ENCODE assay signal across 8 mouse cellular contexts in genomic region chr9:77806842-77807668, GRCm38 (mm10). TPM values are rescaled to one million over a fixed set of nuclear protein-coding genes. Genes with fewer than 3 reads are reported as not detected.
A peak's percentile ranks its signal among the peaks of the same experiment; 100 is the strongest.
DNase-seq lines count a peak whose midpoint lies in the region; ATAC-seq and TF ChIP-seq lines count a peak whose summit lies in the region.

No protein-coding gene starts in this region.

- intact Hi-C loops in heart, postnatal 36 days (cut with DNase I): loop anchor here (1.0 kb wide), 4 partner anchors 103 to 232 kb away; no protein-coding TSS in a partner anchor

- no peaks in the 10 kb centered on the region for H3K36me3 ChIP-seq in ES-E14 (ENCODE audit: control insufficient read depth, insufficient read depth, low read length, poor library complexity, severe bottlenecking)
- no peaks in the 10 kb centered on the region for H3K36me3 ChIP-seq in forebrain, embryonic 16.5 days (ENCODE audit: control insufficient read depth, insufficient read depth)
- H3K36me3 ChIP-seq in lung, embryonic 14.5 days (ENCODE audit: insufficient read depth): no peaks in the 10 kb centered on the region
- H3K36me3 ChIP-seq in thymus, adult 2 months (ENCODE audit: control insufficient read depth, insufficient read depth, low read length): no peaks in the 10 kb centered on the region

- ATAC-seq in forebrain, embryonic 16.5 days: peak; percentile 93
- ATAC-seq in lung, embryonic 14.5 days (ENCODE audit: insufficient read depth): peak; percentile 91

- peak; percentile 97 for TF ChIP-seq CTCF in layer of hippocampus, adult 2 months (conservative IDR thresholded peaks at IDR 0.05)
- peak; percentile 98 for TF ChIP-seq CTCF in lung, embryonic 14.5 days (IDR thresholded peaks at IDR 0.05; ENCODE audit: low read depth)
- TF ChIP-seq CTCF in olfactory bulb, adult 2 months (IDR thresholded peaks at IDR 0.05; ENCODE audit: insufficient read depth, low read depth, low read length): peak; percentile 50
- no peak for TF ChIP-seq CTCF in thymus, adult 2 months (IDR thresholded peaks at IDR 0.05; ENCODE audit: borderline replicate concordance, control insufficient read depth, extremely low read depth, insufficient read depth, low read length, poor library complexity)

- no peaks in the 10 kb centered on the region for H3K9me3 ChIP-seq in ES-E14 (ENCODE audit: control insufficient read depth, insufficient read depth, low read depth, low read length)
- no peaks in the 10 kb centered on the region for H3K9me3 ChIP-seq in forebrain, embryonic 16.5 days (ENCODE audit: control insufficient read depth, low read length)
- H3K9me3 ChIP-seq in lung, embryonic 14.5 days (ENCODE audit: low read depth, low read length): no peaks in the 10 kb centered on the region

- H3K4me1 ChIP-seq in ES-E14 (ENCODE audit: control insufficient read depth in 2 of 2, insufficient read depth in 2 of 2, low read length in 2 of 2, poor library complexity in 1 of 2): no peaks in the 10 kb centered on the region
- H3K4me1 ChIP-seq in forebrain, embryonic 16.5 days (replicated peaks; ENCODE audit: control insufficient read depth, insufficient read depth, low read length): peaks cover 7% of the 10 kb centered on the region; the same call in 1 of the 2 replicates
- H3K4me1 ChIP-seq in lung, embryonic 14.5 days (ENCODE audit: insufficient read depth): no peaks in the 10 kb centered on the region; the same call in 1 of the 2 replicates
- no peaks in the 10 kb centered on the region for H3K4me1 ChIP-seq in olfactory bulb, adult 2 months (ENCODE audit: control insufficient read depth, insufficient read depth, low read length)
- no peaks in the 10 kb centered on the region for H3K4me1 ChIP-seq in thymus, adult 2 months (replicated peaks; ENCODE audit: control insufficient read depth, insufficient read depth, low read length)

- no peak overlapping the region for H3K27ac ChIP-seq in ES-E14 (ENCODE audit: insufficient read depth, low read depth, low read length, poor library complexity, severe bottlenecking)
- H3K27ac ChIP-seq in forebrain, embryonic 16.5 days (ENCODE audit: low read length): no peak overlapping the region
- peak overlapping the region; percentile 77 for H3K27ac ChIP-seq in layer of hippocampus, adult 2 months
- H3K27ac ChIP-seq in lung, embryonic 14.5 days (ENCODE audit: low read depth): 0 out of 2 replicates have a peak overlapping the region, but pooled peaks have one; percentile 12
- H3K27ac ChIP-seq in olfactory bulb, adult 2 months (ENCODE audit: insufficient read depth, low read depth, low read length): 0 out of 2 replicates have a peak overlapping the region, but pooled peaks have one; percentile 36
- H3K27ac ChIP-seq in thymus, adult 2 months (ENCODE audit: control insufficient read depth, insufficient read depth, low read length): no peak overlapping the region

- 11% methylated on average over 12 of the region's 12 CpGs for WGBS in forebrain, embryonic 16.5 days
- WGBS in lung, embryonic 14.5 days: 20% methylated on average over 12 of the region's 12 CpGs
- 17% methylated on average over 12 of the region's 12 CpGs for WGBS in olfactory bulb, adult 2 months
- WGBS in thymus, adult 2 months: 26% methylated on average over 12 of the region's 12 CpGs

- in situ Hi-C loops in ES-E14 (cut with MboI; ENCODE audit: low sequenced_read_pairs in 2 of 2, unreplicated experiment in 2 of 2): loop anchor here in 1 of 2 experiments (10.0 kb wide), 1 partner anchor 228 kb away; no protein-coding TSS in a partner anchor

- peak overlapping the region; percentile 48 for H3K4me2 ChIP-seq in forebrain, embryonic 16.5 days (ENCODE audit: low read length)
- peak overlapping the region; percentile 60 for H3K4me2 ChIP-seq in lung, embryonic 14.5 days

- no peaks in the 10 kb centered on the region for H3K27me3 ChIP-seq in forebrain, embryonic 16.5 days (replicated peaks; ENCODE audit: control insufficient read depth, insufficient read depth, low read length)
- no peaks in the 10 kb centered on the region for H3K27me3 ChIP-seq in lung, embryonic 14.5 days (ENCODE audit: insufficient read depth, low read length)
- H3K27me3 ChIP-seq in thymus, adult 2 months (ENCODE audit: control insufficient read depth, insufficient read depth, low read length): no peaks in the 10 kb centered on the region

- DNase-seq in ES-E14 (ENCODE audit: low read depth, low spot score): peak; percentile 79
- DNase-seq in cerebellum, adult 11-12 months: peak; percentile 66
- peak; percentile 87 to 90 for DNase-seq in heart, postnatal 36 days
- peak; percentile 76 to 87 for DNase-seq in layer of hippocampus, adult 2 months (ENCODE audit: low spot score in 2 of 2)
- peak; percentile 96 for DNase-seq in lung, embryonic 14.5 days
- DNase-seq in thymus, adult 2 months: peak; percentile 82

- H3K9ac ChIP-seq in ES-E14 (ENCODE audit: insufficient read depth, low read depth, low read length, poor library complexity, severe bottlenecking): no peak overlapping the region
- peak overlapping the region; percentile 55 for H3K9ac ChIP-seq in forebrain, embryonic 16.5 days (replicated peaks; ENCODE audit: low read depth, low read length)
- peak overlapping the region; percentile 32 for H3K9ac ChIP-seq in lung, embryonic 14.5 days

- H3K4me3 ChIP-seq in ES-E14 (ENCODE audit: insufficient read depth in 1 of 2, low read depth in 1 of 2, low read length in 2 of 2, poor library complexity in 1 of 2, severe bottlenecking in 1 of 2): no peak overlapping the region
- peak overlapping the region; percentile 11 for H3K4me3 ChIP-seq in forebrain, embryonic 16.5 days (replicated peaks; ENCODE audit: low read length)
- peak overlapping the region; percentile 49 for H3K4me3 ChIP-seq in layer of hippocampus, adult 2 months
- peak overlapping the region; percentile 25; the same call in 1 of the 2 replicates for H3K4me3 ChIP-seq in lung, embryonic 14.5 days (ENCODE audit: low read depth, low read length)
- H3K4me3 ChIP-seq in olfactory bulb, adult 2 months (ENCODE audit: insufficient read depth, low read depth, low read length): no peak overlapping the region
- H3K4me3 ChIP-seq in thymus, adult 2 months (ENCODE audit: control insufficient read depth, insufficient read depth, low read length): no peak overlapping the region

- no peak for TF ChIP-seq POLR2A in olfactory bulb, adult 2 months (IDR thresholded peaks at IDR 0.05; ENCODE audit: insufficient read depth, low read depth, low read length)
- TF ChIP-seq POLR2A in thymus, adult 2 months (IDR thresholded peaks at IDR 0.05; ENCODE audit: control insufficient read depth, extremely low read depth, insufficient read depth, low read length, poor library complexity): no peak

TF ChIP-seq in ES-E14, 5 proteins besides CTCF, POLR2A, EP300 and RAD21:
- TF ChIP-seq MAFK (IDR thresholded peaks at IDR 0.05; ENCODE audit: insufficient read depth, low read depth, low read length): no peak
- no peak for TF ChIP-seq CHD2 (IDR thresholded peaks at IDR 0.05; ENCODE audit: low read depth, low read length)
- TF ChIP-seq ZC3H11A (IDR thresholded peaks at IDR 0.05; ENCODE audit: borderline replicate concordance, low read depth, low read length): peak; percentile 99
- TF ChIP-seq ZNF384 (IDR thresholded peaks at IDR 0.05; ENCODE audit: low read depth, low read length): no peak
- TF ChIP-seq HCFC1 (IDR thresholded peaks at IDR 0.05; ENCODE audit: borderline replicate concordance, insufficient read depth, low read length): peak; percentile 41; the same call in 1 of the 2 replicates

RNA-seq across cellular contexts. Expression of gene Gclc, which starts 52.7 kb away (rescaled TPM):
- 25.2 and 30.1 TPM in 2 replicates for total RNA-seq in ES-E14 (2012; rRNA removed)
- polyA plus RNA-seq in forebrain, embryonic 16.5 days (2015; fragmentation: Nextera tagmentation; extraction: Ambion mirVana): 16.0 and 17.9 TPM in 2 replicates
- total RNA-seq in heart, postnatal 36 days (2021): 10 to 100 TPM in 1 of 2 experiments, 1 to 10 TPM in 1; 9.4 to 13.8 TPM
- 10 to 100 TPM; 45.3 to 46.2 TPM for total RNA-seq in layer of hippocampus, adult 2 months (2021)
- 20.4 and 21.2 TPM in 2 replicates for polyA plus RNA-seq in lung, embryonic 14.5 days (2014; fragmentation: Nextera tagmentation; extraction: Ambion mirVana)
- polyA plus RNA-seq in olfactory bulb, adult 2 months (2012; ENCODE audit: insufficient read depth, insufficient read length, low replicate concordance, missing spikeins): not detected in 2 replicates
- polyA plus RNA-seq in thymus, adult 2 months (2012; rRNA removed): 24.7 and 26.6 TPM in 2 replicates

Comparison
In these comparisons a context has a peak if more than half of its experiments do, and no peak if none do; other contexts are left out.
1. H3K27ac ChIP-seq: peak in layer of hippocampus, adult 2 months (single experiment), lung, embryonic 14.5 days (single experiment) and olfactory bulb, adult 2 months (single experiment); none in ES-E14 (single experiment), forebrain, embryonic 16.5 days (single experiment) and thymus, adult 2 months (single experiment).
2. H3K4me3 ChIP-seq: peak in forebrain, embryonic 16.5 days (single experiment), layer of hippocampus, adult 2 months (single experiment) and lung, embryonic 14.5 days (single experiment); none in ES-E14 (0 of 2), olfactory bulb, adult 2 months (single experiment) and thymus, adult 2 months (single experiment).
3. Peak in every context shown above with its lines, with median percentiles within 50 percentile points of each other: DNase-seq.